Mouse (Mus musculus) hindbrain, embryonic 15.5 days (tissue): ENCODE results near the gene Sptbn1. TPM values are rescaled to one million over a fixed set of nuclear protein-coding genes. Genes with fewer than 3 reads are reported as not detected.
A peak's percentile ranks its signal among the peaks of the same experiment; 100 is the strongest.
"Not testable (repeated sequence)": the region's sequence is repeated elsewhere in the genome, so short reads cannot be mapped to it uniquely, and the experiment has no call there.

Experiments
- ATAC-seq: fragments of 200-750 bp; cut with Nextera tagmentation; 2 replicates; pipeline ENCODE4 v1.8.0; 2017; ENCODE audit warnings: low read depth, moderate number of reproducible peaks, moderate TSS enrichment; ENCODE audit not compliant: low FRiP score
- H3K27ac ChIP-seq: fragments of 300-500 bp; sonication (generic); replicated peaks from 2 replicates; pipeline ENCODE4 v1.5.1; 2015; ENCODE audit warnings: mild to moderate bottlenecking, inconsistent platforms
- H3K27me3 ChIP-seq: fragments of 300-500 bp; sonication (generic); 2 replicates; pipeline ENCODE4 v1.6.1; 2015; ENCODE audit warnings: control low read depth, inconsistent platforms
- H3K36me3 ChIP-seq: fragments of 300-500 bp; sonication (generic); 2 replicates; pipeline ENCODE4 v1.6.1; 2015; ENCODE audit warnings: control low read depth, inconsistent platforms
- H3K4me1 ChIP-seq: fragments of 300-500 bp; sonication (generic); replicated peaks from 2 replicates; pipeline ENCODE4 v1.6.1; 2015; ENCODE audit warnings: control low read depth, inconsistent platforms
- H3K4me2 ChIP-seq: fragments of 300-500 bp; sonication (generic); 2 replicates; pipeline ENCODE4 v1.6.1; 2015; ENCODE audit warnings: moderate library complexity, mild to moderate bottlenecking, inconsistent platforms
- H3K4me3 ChIP-seq: fragments of 300-500 bp; sonication (generic); 2 replicates; pipeline ENCODE4 v1.5.1; 2015; ENCODE audit warnings: mild to moderate bottlenecking, inconsistent platforms
- H3K9ac ChIP-seq: fragments of 300-500 bp; sonication (generic); 2 replicates; pipeline ENCODE4 v1.6.1; 2015; ENCODE audit warnings: inconsistent platforms
- H3K9me3 ChIP-seq: fragments of 300-500 bp; sonication (generic); 2 replicates; pipeline ENCODE4 v1.6.1; 2016; ENCODE audit warnings: control low read depth, inconsistent platforms
- WGBS: fragments of 180-500 bp; shearing (Covaris S2); methylation state at CpG from one replicate; pipeline ENCODE4 v1.1.7; 2015; 5-methylcytosine and 5-hydroxymethylcytosine counted together
- polyA plus RNA-seq: library from polyadenylated mRNA; unstranded; fragments of >200 nt; fragmentation: Nextera tagmentation; extraction: Ambion mirVana; gene quantifications from 2 replicates; pipeline ENCODE4 v1.2.1, GENCODE M21; 2015

Sptbn1 gene
- polyA plus RNA-seq, 1 experiment from 2014 or later = 177 TPM

- 5% methylated on average over 15 of the region's 15 CpGs for WGBS
- Histone ChIP-seq H3K36me3 (no peaks in the 10 kb centered on the region), H3K9me3 (no peaks in the 10 kb centered on the region), H3K4me3 (peak overlapping the region; percentile 84), H3K4me1 (peaks cover 30% of the 10 kb centered on the region), H3K27ac (peak overlapping the region; percentile 99), H3K27me3 (no peaks in the 10 kb centered on the region), H3K9ac (peak overlapping the region; percentile 67), H3K4me2 (peak overlapping the region; percentile 79)
- ATAC-seq = peak; percentile 39
Measured at GRCm38 (mm10) chr11:30268648-30269375, 837 bp upstream of the Sptbn1 start.

- Histone ChIP-seq H3K27me3 (no peaks in the 10 kb centered on the region), H3K4me2 (peak overlapping the region; percentile 79), H3K36me3 (no peaks in the 10 kb centered on the region), H3K4me1 (peaks cover 41% of the 10 kb centered on the region), H3K27ac (peak overlapping the region; percentile 99), H3K9me3 (no peaks in the 10 kb centered on the region), H3K4me3 (peak overlapping the region; percentile 84), H3K9ac (peak overlapping the region; percentile 97)
- peak; percentile 70 for ATAC-seq
- under 1% methylated on average over 63 of the region's 69 CpGs for WGBS
Measured at GRCm38 (mm10) chr11:30267036-30267891, 711 bp downstream of the Sptbn1 start.

- Histone ChIP-seq H3K9me3 (no peaks in the 10 kb centered on the region), H3K27ac (peak overlapping the region; percentile 99), H3K27me3 (no peaks in the 10 kb centered on the region), H3K36me3 (no peaks in the 10 kb centered on the region), H3K9ac (peak overlapping the region; percentile 97), H3K4me3 (peak overlapping the region; percentile 84), H3K4me2 (peak overlapping the region; percentile 79), H3K4me1 (peaks cover 44% of the 10 kb centered on the region)
- ATAC-seq = peak; percentile 19
- 3% methylated on average over 7 of the region's 7 CpGs for WGBS
Measured at GRCm38 (mm10) chr11:30266691-30267035, 1.3 kb downstream of the Sptbn1 start.

- peaks cover 50% of the 10 kb centered on the region for H3K4me1 ChIP-seq
- H3K4me2 ChIP-seq = peak overlapping the region; percentile 79
- no peaks in the 10 kb centered on the region for H3K27me3 ChIP-seq
- ATAC-seq = no peak
- peak overlapping the region; percentile 84 for H3K4me3 ChIP-seq
- H3K27ac ChIP-seq = 0 out of 2 replicates have a peak overlapping the region, but pooled peaks have one; percentile 25
- no peaks in the 10 kb centered on the region for H3K36me3 ChIP-seq
- H3K9ac ChIP-seq = peak overlapping the region; percentile 49
- 75% methylated on average over 2 of the region's 2 CpGs for WGBS
- H3K9me3 ChIP-seq = no peaks in the 10 kb centered on the region
Measured at GRCm38 (mm10) chr11:30265666-30266065, 2.3 kb downstream of the Sptbn1 start.

GRCm38 (mm10) chr11:30263627-30264026 lies 4.3 kb downstream of the Sptbn1 start:
- H3K9me3 ChIP-seq = no peaks in the 10 kb centered on the region
- peak overlapping the region; percentile 79 for H3K4me2 ChIP-seq

GRCm38 (mm10) chr11:30258739-30259350 lies 9.1 kb downstream of the Sptbn1 start:
- Histone ChIP-seq H3K9me3 (no peaks in the 10 kb centered on the region), H3K36me3 (no peaks in the 10 kb centered on the region), H3K9ac (no peak overlapping the region), H3K27ac (no peak overlapping the region), H3K4me2 (no peak overlapping the region), H3K27me3 (no peaks in the 10 kb centered on the region), H3K4me3 (no peak overlapping the region), H3K4me1 (peaks cover 34% of the 10 kb centered on the region)
- 85% methylated on average over 6 of the region's 6 CpGs for WGBS
- no peak for ATAC-seq

More at GRCm38 (mm10) chr11:30263627-30264026, 4.3 kb downstream of the Sptbn1 start:
- H3K4me1 ChIP-seq = peaks cover 42% of the 10 kb centered on the region
- H3K27me3 ChIP-seq = no peaks in the 10 kb centered on the region
- no peak overlapping the region for H3K27ac ChIP-seq
- no peak overlapping the region for H3K9ac ChIP-seq
- H3K36me3 ChIP-seq = no peaks in the 10 kb centered on the region
- ATAC-seq = no peak
- H3K4me3 ChIP-seq = no peak overlapping the region
- WGBS = 74% methylated on average over 2 of the region's 2 CpGs

GRCm38 (mm10) chr11:30257812-30258211 lies 10.2 kb downstream of the Sptbn1 start:
- no peak; the same call in 1 of the 2 replicates for ATAC-seq
- Histone ChIP-seq H3K4me2 (no peak overlapping the region), H3K27ac (0 out of 2 replicates have a peak overlapping the region, but pooled peaks have one; percentile 3), H3K4me3 (no peak overlapping the region), H3K4me1 (peaks cover 25% of the 10 kb centered on the region), H3K9ac (no peak overlapping the region), H3K9me3 (no peaks in the 10 kb centered on the region), H3K27me3 (no peaks in the 10 kb centered on the region), H3K36me3 (no peaks in the 10 kb centered on the region)
- WGBS = 52% methylated on average over 1 of the region's 1 CpGs

GRCm38 (mm10) chr11:30257085-30257484 lies 10.9 kb downstream of the Sptbn1 start:
- no peak overlapping the region for H3K4me3 ChIP-seq

GRCm38 (mm10) chr11:30256491-30256890 lies 11.5 kb downstream of the Sptbn1 start:
- no peak overlapping the region for H3K4me2 ChIP-seq
- no peak for ATAC-seq
- H3K4me1 ChIP-seq = peaks cover 20% of the 10 kb centered on the region
- H3K9me3 ChIP-seq = no peaks in the 10 kb centered on the region
- 47% methylated on average over 5 of the region's 5 CpGs for WGBS
- no peak overlapping the region for H3K27ac ChIP-seq
- no peaks in the 10 kb centered on the region for H3K36me3 ChIP-seq
- H3K27me3 ChIP-seq = no peaks in the 10 kb centered on the region
- H3K9ac ChIP-seq = no peak overlapping the region
- H3K4me3 ChIP-seq = no peak overlapping the region

More at GRCm38 (mm10) chr11:30257085-30257484, 10.9 kb downstream of the Sptbn1 start:
- Histone ChIP-seq H3K4me2 (no peak overlapping the region), H3K9ac (no peak overlapping the region), H3K9me3 (no peaks in the 10 kb centered on the region), H3K27me3 (no peaks in the 10 kb centered on the region), H3K36me3 (no peaks in the 10 kb centered on the region), H3K27ac (no peak overlapping the region), H3K4me1 (peaks cover 22% of the 10 kb centered on the region)
- ATAC-seq = no peak

- WGBS = 99% methylated on average over 3 of the region's 3 CpGs
Measured at GRCm38 (mm10) chr11:30255211-30255610, 12.8 kb downstream of the Sptbn1 start.

GRCm38 (mm10) chr11:30251294-30251904 lies 16.6 kb downstream of the Sptbn1 start:
- ATAC-seq = no peak
- H3K4me1 ChIP-seq = peaks cover 12% of the 10 kb centered on the region
- 88% methylated on average over 11 of the region's 11 CpGs for WGBS
- no peak overlapping the region for H3K4me3 ChIP-seq
- no peaks in the 10 kb centered on the region for H3K9me3 ChIP-seq
- H3K36me3 ChIP-seq = no peaks in the 10 kb centered on the region
- H3K4me2 ChIP-seq = no peak overlapping the region
- no peaks in the 10 kb centered on the region for H3K27me3 ChIP-seq
- H3K27ac ChIP-seq = no peak overlapping the region
- H3K9ac ChIP-seq = no peak overlapping the region

More at GRCm38 (mm10) chr11:30255211-30255610, 12.8 kb downstream of the Sptbn1 start:
- not testable (repeated sequence) for H3K27ac ChIP-seq, ATAC-seq, H3K27me3 ChIP-seq, H3K4me2 ChIP-seq, H3K4me3 ChIP-seq, H3K9ac ChIP-seq, H3K9me3 ChIP-seq, H3K36me3 ChIP-seq
- H3K4me1 ChIP-seq = peaks cover 16% of the 10 kb centered on the region
